Mouse (Mus musculus) CD8-positive naive resting alpha-beta T cell, adult 2 months (primary cell): Measurements from ENCODE around the gene Cnst.
A peak's percentile ranks its signal among the peaks of the same experiment; 100 is the strongest.

Source experiments
- DNase-seq, 2 experiments: peaks; one replicate each; pipeline ENCODE4 v3.0.0; 2022; ENCODE audit warnings: low read depth in 2 of 2, low spot score in 2 of 2

Cnst gene

GRCm38 (mm10) chr1:179545768-179546550, at the start of gene Cnst, which contains the start of gene Tfb2m:
Cnst (plus strand) TSS chr1:179546370.
Tfb2m (minus strand) TSS chr1:179546267.
- DNase-seq, result peak; percentile 92

GRCm38 (mm10) chr1:179499257-179499656, 46.9 kb upstream of the Cnst start:
- DNase-seq, result no peak

GRCm38 (mm10) chr1:179502565-179502964, 43.6 kb upstream of the Cnst start:
- peak; percentile 4 to 19 for DNase-seq

GRCm38 (mm10) chr1:179506530-179507315, 39.4 kb upstream of the Cnst start:
- DNase-seq, result peak; percentile 8 to 39

- DNase-seq, result no peak
These were observed 35.4 kb upstream of the Cnst start for GRCm38 (mm10) chr1:179510546-179511340.

GRCm38 (mm10) chr1:179511895-179512294, 34.3 kb upstream of the Cnst start:
- no peak for DNase-seq

- DNase-seq, result peak; percentile 11 to 26
These were observed 29.0 kb upstream of the Cnst start for GRCm38 (mm10) chr1:179516941-179517712.

GRCm38 (mm10) chr1:179517713-179518465, 28.3 kb upstream of the Cnst start, which contains the start of gene Smyd3:
Smyd3 (minus strand) TSS chr1:179518041.
- DNase-seq, result peak; percentile 72 to 82

- DNase-seq, result peak in 1 of 2 experiments; percentile 3
These were observed 26.3 kb upstream of the Cnst start for GRCm38 (mm10) chr1:179519901-179520300.

- no peak for DNase-seq
These were observed 7.1 kb upstream of the Cnst start for GRCm38 (mm10) chr1:179539054-179539453.

GRCm38 (mm10) chr1:179539887-179540286, 6.3 kb upstream of the Cnst start:
- no peak for DNase-seq

- DNase-seq, result peak in 1 of 2 experiments; percentile 24
These were observed 4.7 kb upstream of the Cnst start for GRCm38 (mm10) chr1:179541502-179541901.

GRCm38 (mm10) chr1:179546551-179546917, 364 bp downstream of the Cnst start:
- DNase-seq, result peak in 1 of 2 experiments; percentile 55

GRCm38 (mm10) chr1:179547176-179547575, 1.0 kb downstream of the Cnst start:
- DNase-seq, result no peak

- no peak for DNase-seq
These were observed 2.0 kb downstream of the Cnst start for GRCm38 (mm10) chr1:179548220-179548619.

- peak; percentile 30 to 38 for DNase-seq
These were observed 3.0 kb downstream of the Cnst start for GRCm38 (mm10) chr1:179548996-179549752.

GRCm38 (mm10) chr1:179551336-179551735, 5.2 kb downstream of the Cnst start:
- DNase-seq, result no peak

GRCm38 (mm10) chr1:179551921-179552320, 5.8 kb downstream of the Cnst start:
- no peak for DNase-seq

- no peak for DNase-seq
These were observed 6.6 kb downstream of the Cnst start for GRCm38 (mm10) chr1:179552751-179553150.
